Mouse (Mus musculus) c-Kit-negative CD71-positive TER-119-positive erythroid progenitor cells, embryonic 14.5 days (primary cell): Measurements from ENCODE around the gene Asb16.
"Not testable (repeated sequence)": the region's sequence is repeated elsewhere in the genome, so short reads cannot be mapped to it uniquely, and the experiment has no call there.

ENCODE experiments used
- DNase-seq: peaks from one replicate; pipeline ENCODE4 v3.0.0-alpha.2; 2013; ENCODE audit warnings: low read depth, low spot score

The Asb16 gene

GRCm38 (mm10) chr11:102241874-102242273 lies 26.7 kb upstream of the Asb16 start:
- no peak for DNase-seq

GRCm38 (mm10) chr11:102244926-102245449 lies 23.6 kb upstream of the Asb16 start:
- DNase-seq, result no peak

- DNase-seq, result no peak
Observed at GRCm38 (mm10) chr11:102245581-102246272, 22.8 kb upstream of the Asb16 start.

GRCm38 (mm10) chr11:102246273-102246635 lies 22.3 kb upstream of the Asb16 start:
- DNase-seq, result no peak

- DNase-seq, result no peak
Observed at GRCm38 (mm10) chr11:102246871-102247270, 21.7 kb upstream of the Asb16 start.

- peak; percentile 99 for DNase-seq
Observed at GRCm38 (mm10) chr11:102248630-102249230, 19.8 kb upstream of the Asb16 start, which contains the start of gene BC030867. BC030867 (plus strand) TSS chr11:102248882.

- no peak for DNase-seq
Observed at GRCm38 (mm10) chr11:102249351-102250090, 19.0 kb upstream of the Asb16 start.

- no peak for DNase-seq
Observed at GRCm38 (mm10) chr11:102257514-102257913, 11.0 kb upstream of the Asb16 start.

GRCm38 (mm10) chr11:102258095-102258494 lies 10.4 kb upstream of the Asb16 start:
- no peak for DNase-seq

GRCm38 (mm10) chr11:102258521-102258920 lies 10.0 kb upstream of the Asb16 start:
- DNase-seq, result no peak

- DNase-seq, result no peak
Observed at GRCm38 (mm10) chr11:102263211-102263610, 5.3 kb upstream of the Asb16 start.

GRCm38 (mm10) chr11:102265816-102266215 lies 2.7 kb upstream of the Asb16 start:
- DNase-seq, result no peak

- DNase-seq, result no peak
Observed at GRCm38 (mm10) chr11:102266631-102267355, 1.8 kb upstream of the Asb16 start.

GRCm38 (mm10) chr11:102267480-102267879 lies 1.1 kb upstream of the Asb16 start:
- DNase-seq, result no peak

GRCm38 (mm10) chr11:102276411-102276915 lies 7.9 kb downstream of the Asb16 start:
- no peak for DNase-seq

GRCm38 (mm10) chr11:102277754-102278153 lies 9.2 kb downstream of the Asb16 start:
- DNase-seq, result no peak

GRCm38 (mm10) chr11:102279595-102279994 lies 11.1 kb downstream of the Asb16 start:
- DNase-seq, result no peak

GRCm38 (mm10) chr11:102280267-102280666 lies 11.7 kb downstream of the Asb16 start:
- not testable (repeated sequence) for DNase-seq

- no peak for DNase-seq
Observed at GRCm38 (mm10) chr11:102283922-102284321, 15.4 kb downstream of the Asb16 start.

- peak; percentile 99 for DNase-seq
Observed at GRCm38 (mm10) chr11:102284501-102285094, 16.1 kb downstream of the Asb16 start, which contains the start of gene Tmub2. Tmub2 (plus strand) TSS chr11:102284931.
